Mouse (Mus musculus): ENCODE measurements around the gene Cdk1.
"Not testable (repeated sequence)": the region's sequence is repeated elsewhere in the genome, so short reads cannot be mapped to it uniquely, and the experiment has no call there.

Cdk1 gene

GRCm38 (mm10) chr10:69352212-69353085, at the start of gene Cdk1:
Cdk1 (minus strand) TSS chr10:69352938.
- peak; percentile 93 for DNase-seq (ENCODE audit: low spot score)

- DNase-seq (ENCODE audit: low spot score) = no peak
Observed at GRCm38 (mm10) chr10:69399814-69400385, 47.2 kb upstream of the Cdk1 start.

- DNase-seq (ENCODE audit: low spot score) = no peak
Observed at GRCm38 (mm10) chr10:69398763-69399590, 46.2 kb upstream of the Cdk1 start, which contains the start of gene Ank3. Ank3 (plus strand) TSS chr10:69398773.

GRCm38 (mm10) chr10:69398197-69398762, 45.5 kb upstream of the Cdk1 start:
- no peak for DNase-seq (ENCODE audit: low spot score)

GRCm38 (mm10) chr10:69389511-69389910, 36.8 kb upstream of the Cdk1 start:
- no peak for DNase-seq (ENCODE audit: low spot score)

- DNase-seq (ENCODE audit: low spot score) = no peak
Observed at GRCm38 (mm10) chr10:69386767-69387166, 34.0 kb upstream of the Cdk1 start.

- DNase-seq (ENCODE audit: low spot score) = no peak
Observed at GRCm38 (mm10) chr10:69385136-69385535, 32.4 kb upstream of the Cdk1 start.

GRCm38 (mm10) chr10:69384640-69385039, 31.9 kb upstream of the Cdk1 start:
- DNase-seq (ENCODE audit: low spot score) = no peak

- DNase-seq (ENCODE audit: low spot score) = no peak
Observed at GRCm38 (mm10) chr10:69383186-69383585, 30.4 kb upstream of the Cdk1 start.

- no peak for DNase-seq (ENCODE audit: low spot score)
Observed at GRCm38 (mm10) chr10:69375154-69375553, 22.4 kb upstream of the Cdk1 start.

GRCm38 (mm10) chr10:69373796-69374550, 21.2 kb upstream of the Cdk1 start:
- DNase-seq (ENCODE audit: low spot score) = no peak

GRCm38 (mm10) chr10:69372061-69372460, 19.3 kb upstream of the Cdk1 start:
- DNase-seq (ENCODE audit: low spot score) = no peak

- DNase-seq (ENCODE audit: low spot score) = no peak
Observed at GRCm38 (mm10) chr10:69371441-69371840, 18.7 kb upstream of the Cdk1 start.

GRCm38 (mm10) chr10:69369321-69369720, 16.6 kb upstream of the Cdk1 start:
- DNase-seq (ENCODE audit: low spot score) = no peak

- DNase-seq (ENCODE audit: low spot score) = no peak
Observed at GRCm38 (mm10) chr10:69366877-69367387, 14.2 kb upstream of the Cdk1 start.

- no peak for DNase-seq (ENCODE audit: low spot score)
Observed at GRCm38 (mm10) chr10:69366208-69366607, 13.5 kb upstream of the Cdk1 start.

GRCm38 (mm10) chr10:69359666-69360065, 6.9 kb upstream of the Cdk1 start:
- no peak for DNase-seq (ENCODE audit: low spot score)

GRCm38 (mm10) chr10:69353086-69353479, 345 bp upstream of the Cdk1 start:
- not testable (repeated sequence) for DNase-seq (ENCODE audit: low spot score)

- peak; percentile 8 for DNase-seq (ENCODE audit: low spot score)
Observed at GRCm38 (mm10) chr10:69351842-69352211, 911 bp downstream of the Cdk1 start.

- no peak for DNase-seq (ENCODE audit: low spot score)
Observed at GRCm38 (mm10) chr10:69351071-69351841, 1.5 kb downstream of the Cdk1 start.

Measured in spleen, adult 12 weeks (tissue).